Mouse (Mus musculus): ENCODE measurements at regions not wholly inside any gene's neighbourhood (a gene's known extent, or its start where the extent isn't known, plus 50 kb on each side); places are given as distances from the start of the nearest gene placed in this dataset.

DNA sequence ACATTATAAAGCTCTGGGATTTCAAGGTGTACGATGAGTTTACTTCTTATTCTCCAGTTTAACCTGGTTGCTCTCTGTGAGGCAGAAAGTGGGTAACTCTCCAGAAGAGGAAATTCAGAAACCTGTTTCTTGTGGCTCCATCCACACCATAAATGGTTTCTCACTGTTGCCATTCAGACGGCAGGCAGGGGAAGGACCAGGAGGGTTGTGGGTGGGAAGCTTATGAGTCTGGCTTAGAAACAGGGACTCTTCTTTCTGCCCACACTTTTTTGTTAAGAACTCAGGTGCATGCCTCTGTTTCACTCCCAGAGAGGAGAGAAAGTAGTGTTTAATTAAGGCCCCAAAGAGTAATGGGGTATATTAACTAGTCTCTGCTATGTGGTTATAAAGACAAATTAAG is 332.5 kb upstream of the Cwc22 start:
- WGBS = 78% methylated on average over 2 of the region's 2 CpGs
- no peaks in the 10 kb centered on the region for H3K27me3 ChIP-seq (ENCODE audit: control insufficient read depth, insufficient read depth, low read length)
- H3K36me3 ChIP-seq (ENCODE audit: control insufficient read depth, insufficient read depth, low read length) = no peaks in the 10 kb centered on the region
- DNase-seq (ENCODE audit: low read depth in 1 of 2, low spot score in 2 of 2) = no peak
- no peak overlapping the region for H3K27ac ChIP-seq (ENCODE audit: insufficient read depth, low read length)
- no peak overlapping the region for H3K4me3 ChIP-seq (ENCODE audit: extremely low read depth, insufficient read depth, insufficient read length)
- no peak for TF ChIP-seq POLR2A (IDR thresholded peaks at IDR 0.05; ENCODE audit: low read depth, low read length)
- no peak for TF ChIP-seq CTCF (IDR thresholded peaks at IDR 0.05; ENCODE audit: extremely low read depth, insufficient read depth, insufficient read length, insufficient replicate concordance)
- no peaks in the 10 kb centered on the region for H3K4me1 ChIP-seq (ENCODE audit: control insufficient read depth, insufficient read depth, insufficient read length)

GRCm38 (mm10) chr2:78277699-78278098 is 331.5 kb upstream of the Cwc22 start:
- H3K4me1 ChIP-seq (ENCODE audit: control insufficient read depth, insufficient read depth, insufficient read length) = no peaks in the 10 kb centered on the region
- WGBS = 88% methylated on average over 8 of the region's 8 CpGs
- no peaks in the 10 kb centered on the region for H3K27me3 ChIP-seq (ENCODE audit: control insufficient read depth, insufficient read depth, low read length)
- H3K4me3 ChIP-seq (ENCODE audit: extremely low read depth, insufficient read depth, insufficient read length) = no peak overlapping the region
- no peak overlapping the region for H3K27ac ChIP-seq (ENCODE audit: insufficient read depth, low read length)
- no peak for DNase-seq (ENCODE audit: low read depth in 1 of 2, low spot score in 2 of 2)
- no peaks in the 10 kb centered on the region for H3K36me3 ChIP-seq (ENCODE audit: control insufficient read depth, insufficient read depth, low read length)
- no peak for TF ChIP-seq CTCF (IDR thresholded peaks at IDR 0.05; ENCODE audit: extremely low read depth, insufficient read depth, insufficient read length, insufficient replicate concordance)
- no peak for TF ChIP-seq POLR2A (IDR thresholded peaks at IDR 0.05; ENCODE audit: low read depth, low read length)

DNA sequence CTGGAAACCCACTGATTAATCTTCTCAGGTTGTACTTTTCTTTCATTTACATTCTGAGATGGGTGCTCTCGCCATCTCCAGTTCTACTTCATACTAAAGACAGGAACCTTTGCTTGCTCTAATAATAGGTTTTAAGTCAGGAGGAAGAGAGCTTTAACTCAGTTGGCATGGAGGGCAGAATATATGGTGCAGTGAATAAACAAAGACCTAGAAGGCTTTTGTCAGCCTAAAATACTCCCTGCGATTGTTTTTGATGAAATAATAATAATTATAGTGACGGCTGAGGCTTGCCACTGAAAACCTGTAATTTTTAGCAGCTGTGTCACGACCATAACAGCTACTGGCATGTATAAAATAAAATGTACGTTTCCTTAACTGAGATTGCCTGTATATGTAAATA is 327.9 kb upstream of the Cwc22 start:
- no peak for TF ChIP-seq POLR2A (IDR thresholded peaks at IDR 0.05; ENCODE audit: low read depth, low read length)
- no peak for TF ChIP-seq CTCF (IDR thresholded peaks at IDR 0.05; ENCODE audit: extremely low read depth, insufficient read depth, insufficient read length, insufficient replicate concordance)
- Histone ChIP-seq H3K4me3 (ENCODE audit: extremely low read depth, insufficient read depth, insufficient read length) (no peak overlapping the region), H3K27me3 (ENCODE audit: control insufficient read depth, insufficient read depth, low read length) (no peaks in the 10 kb centered on the region), H3K36me3 (ENCODE audit: control insufficient read depth, insufficient read depth, low read length) (no peaks in the 10 kb centered on the region), H3K27ac (ENCODE audit: insufficient read depth, low read length) (no peak overlapping the region), H3K4me1 (ENCODE audit: control insufficient read depth, insufficient read depth, insufficient read length) (no peaks in the 10 kb centered on the region)
- WGBS = 88% methylated on average over 5 of the region's 5 CpGs
- DNase-seq (ENCODE audit: low read depth in 1 of 2, low spot score in 2 of 2) = no peak

DNA sequence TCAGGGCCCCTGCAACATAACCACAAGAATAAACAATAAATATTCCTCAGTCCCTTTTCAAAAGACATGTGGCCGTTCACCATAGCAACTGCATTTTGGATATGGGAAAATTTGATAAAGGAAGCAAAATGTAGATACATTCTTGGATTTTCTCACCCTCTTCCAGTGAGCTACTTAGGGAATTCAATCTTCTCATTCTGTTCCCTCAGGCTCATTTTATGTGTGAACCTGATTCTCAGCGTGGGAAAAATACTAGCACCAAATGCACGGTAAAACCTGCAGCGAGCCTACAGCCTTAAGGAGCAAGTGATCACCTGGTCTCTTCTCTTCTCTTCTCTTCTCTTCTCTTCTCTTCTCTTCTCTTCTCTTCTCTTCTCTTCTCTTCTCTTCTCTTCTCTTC is 322.5 kb upstream of the Cwc22 start:
- H3K27ac ChIP-seq (ENCODE audit: insufficient read depth, low read length) = no peak overlapping the region

GRCm38 (mm10) chr2:78267527-78268375 is 321.6 kb upstream of the Cwc22 start:
- no peaks in the 10 kb centered on the region for H3K4me1 ChIP-seq (ENCODE audit: control insufficient read depth, insufficient read depth, insufficient read length)
- H3K36me3 ChIP-seq (ENCODE audit: control insufficient read depth, insufficient read depth, low read length) = no peaks in the 10 kb centered on the region
- H3K4me3 ChIP-seq (ENCODE audit: extremely low read depth, insufficient read depth, insufficient read length) = no peak overlapping the region
- DNase-seq (ENCODE audit: low read depth in 1 of 2, low spot score in 2 of 2) = no peak
- no peaks in the 10 kb centered on the region for H3K27me3 ChIP-seq (ENCODE audit: control insufficient read depth, insufficient read depth, low read length)
- TF ChIP-seq POLR2A (IDR thresholded peaks at IDR 0.05; ENCODE audit: low read depth, low read length) (no peak), CTCF (IDR thresholded peaks at IDR 0.05; ENCODE audit: extremely low read depth, insufficient read depth, insufficient read length, insufficient replicate concordance) (no peak)
- 90% methylated on average over 2 of the region's 2 CpGs for WGBS
- no peak overlapping the region for H3K27ac ChIP-seq (ENCODE audit: insufficient read depth, low read length)

More for the DNA sequence above, 322.5 kb upstream of the Cwc22 start:
- WGBS = 88% methylated on average over 4 of the region's 4 CpGs
- DNase-seq (ENCODE audit: low read depth in 1 of 2, low spot score in 2 of 2) = no peak
- TF ChIP-seq POLR2A (IDR thresholded peaks at IDR 0.05; ENCODE audit: low read depth, low read length) (no peak), CTCF (IDR thresholded peaks at IDR 0.05; ENCODE audit: extremely low read depth, insufficient read depth, insufficient read length, insufficient replicate concordance) (no peak)
- Histone ChIP-seq H3K27me3 (ENCODE audit: control insufficient read depth, insufficient read depth, low read length) (no peaks in the 10 kb centered on the region), H3K36me3 (ENCODE audit: control insufficient read depth, insufficient read depth, low read length) (no peaks in the 10 kb centered on the region), H3K4me3 (ENCODE audit: extremely low read depth, insufficient read depth, insufficient read length) (no peak overlapping the region), H3K4me1 (ENCODE audit: control insufficient read depth, insufficient read depth, insufficient read length) (no peaks in the 10 kb centered on the region)

- no peaks in the 10 kb centered on the region for H3K4me1 ChIP-seq (ENCODE audit: control insufficient read depth, insufficient read depth, insufficient read length)
- WGBS = 87% methylated on average over 10 of the region's 10 CpGs
- no peak for DNase-seq (ENCODE audit: low read depth in 1 of 2, low spot score in 2 of 2)
- H3K4me3 ChIP-seq (ENCODE audit: extremely low read depth, insufficient read depth, insufficient read length) = no peak overlapping the region
- H3K36me3 ChIP-seq (ENCODE audit: control insufficient read depth, insufficient read depth, low read length) = no peaks in the 10 kb centered on the region
- no peaks in the 10 kb centered on the region for H3K27me3 ChIP-seq (ENCODE audit: control insufficient read depth, insufficient read depth, low read length)
- H3K27ac ChIP-seq (ENCODE audit: insufficient read depth, low read length) = no peak overlapping the region
- TF ChIP-seq POLR2A (IDR thresholded peaks at IDR 0.05; ENCODE audit: low read depth, low read length) (no peak), CTCF (IDR thresholded peaks at IDR 0.05; ENCODE audit: extremely low read depth, insufficient read depth, insufficient read length, insufficient replicate concordance) (no peak)
Measured at GRCm38 (mm10) chr2:78253601-78254097, 307.5 kb upstream of the Cwc22 start.

GRCm38 (mm10) chr2:78246354-78246753 is 300.2 kb upstream of the Cwc22 start:
- H3K4me3 ChIP-seq (ENCODE audit: extremely low read depth, insufficient read depth, insufficient read length) = no peak overlapping the region
- no peaks in the 10 kb centered on the region for H3K27me3 ChIP-seq (ENCODE audit: control insufficient read depth, insufficient read depth, low read length)
- no peak for DNase-seq (ENCODE audit: low read depth in 1 of 2, low spot score in 2 of 2)
- TF ChIP-seq CTCF (IDR thresholded peaks at IDR 0.05; ENCODE audit: extremely low read depth, insufficient read depth, insufficient read length, insufficient replicate concordance) = no peak
- no peak overlapping the region for H3K27ac ChIP-seq (ENCODE audit: insufficient read depth, low read length)
- WGBS = 88% methylated on average over 5 of the region's 5 CpGs
- H3K36me3 ChIP-seq (ENCODE audit: control insufficient read depth, insufficient read depth, low read length) = no peaks in the 10 kb centered on the region
- H3K4me1 ChIP-seq (ENCODE audit: control insufficient read depth, insufficient read depth, insufficient read length) = no peaks in the 10 kb centered on the region

Measured in spleen, adult 2 months (tissue).